Mouse (Mus musculus) E14TG2a.4 (cell line): Measurements from ENCODE around the gene Arhgef40.

ENCODE experiments used
- H3K27me3 ChIP-seq: 2 replicates; pipeline ENCODE4 v1.6.1; 2014; ENCODE audit warnings: low read length, control low read depth; ENCODE audit not compliant: insufficient read depth
- H3K36me3 ChIP-seq: 2 replicates; pipeline ENCODE4 v1.6.1; 2014; ENCODE audit warnings: low read length, control low read depth; ENCODE audit not compliant: insufficient read depth
- H3K4me1 ChIP-seq: replicated peaks from 2 replicates; pipeline ENCODE4 v1.6.1; 2014; ENCODE audit warnings: low read depth, low read length, control low read depth
- H3K4me3 ChIP-seq: replicated peaks from 2 replicates; pipeline ENCODE4 v1.5.1; 2014; ENCODE audit warnings: mild to moderate bottlenecking, low read length
- H3K9me3 ChIP-seq: 2 replicates; pipeline ENCODE4 v1.6.1; 2014; ENCODE audit warnings: low read length, control low read depth
- CTCF ChIP-seq: conservative IDR thresholded peaks from 2 replicates; pipeline ENCODE4 v1.5.1; 2014; ENCODE audit warnings: low read length
- NANOG ChIP-seq: IDR thresholded peaks from 2 replicates; pipeline ENCODE4 v1.6.1; 2014; ENCODE audit warnings: borderline replicate concordance, low read length, mixed read lengths
- POU5F1 ChIP-seq: IDR thresholded peaks from 2 replicates; pipeline ENCODE4 v1.6.1; 2014; ENCODE audit warnings: low read length, borderline replicate concordance

The Arhgef40 gene

GRCm38 (mm10) chr14:51984247-51985231, at the start of gene Arhgef40:
Gene Arhgef40 (plus strand): TSS chr14:51984719.
- Histone ChIP-seq H3K4me1 (peaks cover 37% of the 10 kb centered on the region), H3K4me3 (peak within 1 kb of the TSS; percentile 81), H3K27me3 (peaks cover 63% of the 10 kb centered on the region), H3K9me3 (no peaks in the 10 kb centered on the region), H3K36me3 (no peaks in the 10 kb centered on the region)
- no peak for TF ChIP-seq NANOG
- TF ChIP-seq POU5F1 = no peak
- no peak for TF ChIP-seq CTCF

- Histone ChIP-seq H3K27me3 (peaks cover 9% of the 10 kb centered on the region), H3K4me3 (no peak overlapping the region), H3K4me1 (peaks cover 44% of the 10 kb centered on the region), H3K36me3 (no peaks in the 10 kb centered on the region), H3K9me3 (peaks cover 30% of the 10 kb centered on the region)
- no peak for TF ChIP-seq NANOG
- TF ChIP-seq CTCF = no peak
- TF ChIP-seq POU5F1 = no peak
Measured at GRCm38 (mm10) chr14:51939005-51939404, 45.5 kb upstream of the Arhgef40 start.

- Histone ChIP-seq H3K4me1 (peaks cover 44% of the 10 kb centered on the region), H3K36me3 (no peaks in the 10 kb centered on the region), H3K27me3 (peaks cover 15% of the 10 kb centered on the region), H3K4me3 (no peak overlapping the region), H3K9me3 (peaks cover 19% of the 10 kb centered on the region)
- no peak for TF ChIP-seq CTCF
- TF ChIP-seq NANOG = no peak
- no peak for TF ChIP-seq POU5F1
Measured at GRCm38 (mm10) chr14:51940944-51941560, 43.5 kb upstream of the Arhgef40 start.

GRCm38 (mm10) chr14:51941577-51941976, 42.9 kb upstream of the Arhgef40 start:
- Histone ChIP-seq H3K36me3 (no peaks in the 10 kb centered on the region), H3K4me1 (peaks cover 44% of the 10 kb centered on the region), H3K9me3 (peaks cover 14% of the 10 kb centered on the region), H3K27me3 (peaks cover 15% of the 10 kb centered on the region), H3K4me3 (no peak overlapping the region)
- TF ChIP-seq NANOG (no peak), CTCF (no peak), POU5F1 (no peak)

- no peaks in the 10 kb centered on the region for H3K36me3 ChIP-seq
- peaks cover 12% of the 10 kb centered on the region; the same call in 1 of the 2 replicates for H3K9me3 ChIP-seq
- H3K4me3 ChIP-seq = no peak overlapping the region
- peaks cover 15% of the 10 kb centered on the region for H3K27me3 ChIP-seq
- TF ChIP-seq POU5F1 = no peak
- TF ChIP-seq CTCF = no peak
- TF ChIP-seq NANOG = no peak
- H3K4me1 ChIP-seq = peaks cover 44% of the 10 kb centered on the region
Measured at GRCm38 (mm10) chr14:51942236-51942635, 42.3 kb upstream of the Arhgef40 start.

- TF ChIP-seq NANOG (no peak), CTCF (no peak), POU5F1 (no peak)
- H3K4me1 ChIP-seq = peaks cover 42% of the 10 kb centered on the region
- no peaks in the 10 kb centered on the region for H3K36me3 ChIP-seq
- H3K9me3 ChIP-seq = peaks cover 1% of the 10 kb centered on the region; the same call in 1 of the 2 replicates
- peaks cover 15% of the 10 kb centered on the region for H3K27me3 ChIP-seq
- H3K4me3 ChIP-seq = peak overlapping the region; percentile 46
Measured at GRCm38 (mm10) chr14:51943336-51943735, 41.2 kb upstream of the Arhgef40 start.

- TF ChIP-seq CTCF (no peak), POU5F1 (no peak), NANOG (no peak)
- H3K4me1 ChIP-seq = no peaks in the 10 kb centered on the region
- H3K9me3 ChIP-seq = no peaks in the 10 kb centered on the region
- H3K36me3 ChIP-seq = no peaks in the 10 kb centered on the region
- H3K4me3 ChIP-seq = no peak overlapping the region
- H3K27me3 ChIP-seq = no peaks in the 10 kb centered on the region
Measured at GRCm38 (mm10) chr14:51960316-51960715, 24.2 kb upstream of the Arhgef40 start.

- H3K27me3 ChIP-seq = no peaks in the 10 kb centered on the region
- H3K9me3 ChIP-seq = no peaks in the 10 kb centered on the region
- TF ChIP-seq NANOG = no peak
- no peaks in the 10 kb centered on the region for H3K36me3 ChIP-seq
- H3K4me1 ChIP-seq = no peaks in the 10 kb centered on the region
- H3K4me3 ChIP-seq = no peak overlapping the region
Measured at GRCm38 (mm10) chr14:51967400-51967799, 17.1 kb upstream of the Arhgef40 start.
